In genomic region chr6:120356951-120357945, GRCm38 (mm10) we compare ENCODE assay signal across 8 mouse cellular contexts. TPM values are rescaled to one million over a fixed set of nuclear protein-coding genes. Genes with fewer than 3 reads are reported as not detected.
A peak's percentile ranks its signal among the peaks of the same experiment; 100 is the strongest.
DNase-seq lines count a peak whose midpoint lies in the region; ATAC-seq and TF ChIP-seq lines count a peak whose summit lies in the region.

No protein-coding gene starts in this region.

- ATAC-seq in forebrain, embryonic 12.5 days (ENCODE audit: low FRiP score) = peak; percentile 96
- peak; percentile 99 for ATAC-seq in heart, postnatal 0 days (ENCODE audit: insufficient read depth, low read depth)
- ATAC-seq in liver, embryonic 16.5 days (ENCODE audit: low read depth) = peak; percentile 99
- ATAC-seq in neural tube, embryonic 13.5 days (ENCODE audit: low read depth) = peak; percentile 98

- H3K27me3 ChIP-seq in E14TG2a.4 (ENCODE audit: insufficient read depth, low read length) = no peaks in the 10 kb centered on the region
- H3K27me3 ChIP-seq in forebrain, embryonic 12.5 days = no peaks in the 10 kb centered on the region
- H3K27me3 ChIP-seq in heart, postnatal 0 days (ENCODE audit: control insufficient read depth, insufficient read depth, low read length) = no peaks in the 10 kb centered on the region
- no peaks in the 10 kb centered on the region for H3K27me3 ChIP-seq in liver, embryonic 16.5 days (ENCODE audit: control insufficient read depth, insufficient read depth, low read depth, low read length)
- H3K27me3 ChIP-seq in neural tube, embryonic 13.5 days = no peaks in the 10 kb centered on the region
- no peaks in the 10 kb centered on the region for H3K27me3 ChIP-seq in testis, adult 2 months (ENCODE audit: control insufficient read depth, insufficient read depth, low read length)

- DNase-seq in c-Kit-positive CD71-positive TER-119-positive erythroid progenitor cells, embryonic 14.5 days (ENCODE audit: low spot score) = peak; percentile 92
- peak; percentile 98 for DNase-seq in heart, postnatal 0 days (ENCODE audit: low spot score)
- peak; percentile 82 to 90 for DNase-seq in kidney, postnatal 4 days

- no peaks in the 10 kb centered on the region for H3K9me3 ChIP-seq in E14TG2a.4 (ENCODE audit: low read length)
- no peaks in the 10 kb centered on the region for H3K9me3 ChIP-seq in forebrain, embryonic 12.5 days
- H3K9me3 ChIP-seq in heart, postnatal 0 days (replicated peaks; ENCODE audit: control insufficient read depth, low read length) = no peaks in the 10 kb centered on the region
- no peaks in the 10 kb centered on the region for H3K9me3 ChIP-seq in liver, embryonic 16.5 days (replicated peaks; ENCODE audit: control insufficient read depth, low read length)
- no peaks in the 10 kb centered on the region for H3K9me3 ChIP-seq in neural tube, embryonic 13.5 days

- H3K9ac ChIP-seq in forebrain, embryonic 12.5 days = peak overlapping the region; percentile 64
- H3K9ac ChIP-seq in heart, postnatal 0 days (replicated peaks; ENCODE audit: low read depth, low read length) = peak overlapping the region; percentile 68
- peak overlapping the region; percentile 87 for H3K9ac ChIP-seq in liver, embryonic 16.5 days (ENCODE audit: low read depth, low read length)
- H3K9ac ChIP-seq in neural tube, embryonic 13.5 days = peak overlapping the region; percentile 65

- peak overlapping the region; percentile 71 for H3K4me2 ChIP-seq in forebrain, embryonic 12.5 days
- H3K4me2 ChIP-seq in heart, postnatal 0 days (ENCODE audit: low read depth, low read length) = peak overlapping the region; percentile 81
- H3K4me2 ChIP-seq in liver, embryonic 16.5 days (ENCODE audit: low read depth, low read length) = peak overlapping the region; percentile 74
- peak overlapping the region; percentile 86 for H3K4me2 ChIP-seq in neural tube, embryonic 13.5 days

- no peak for TF ChIP-seq CTCF in E14TG2a.4 (conservative IDR thresholded peaks at IDR 0.05; ENCODE audit: low read length)
- TF ChIP-seq CTCF in heart, postnatal 0 days (IDR thresholded peaks at IDR 0.05; ENCODE audit: low read depth) = peak; percentile 21; the same call in 1 of the 2 replicates
- no peak for TF ChIP-seq CTCF in testis, adult 2 months (IDR thresholded peaks at IDR 0.05; ENCODE audit: control insufficient read depth, insufficient read depth, insufficient replicate concordance, low read depth, low read length)

- TF ChIP-seq EP300 in heart, postnatal 0 days (IDR thresholded peaks at IDR 0.05; ENCODE audit: low read depth) = no peak

- 1% methylated on average over 31 of the region's 31 CpGs for WGBS in forebrain, embryonic 12.5 days
- under 1% methylated on average over 31 of the region's 31 CpGs for WGBS in heart, postnatal 0 days
- under 1% methylated on average over 31 of the region's 31 CpGs for WGBS in liver, embryonic 16.5 days (ENCODE audit: insufficient replicate concordance)
- WGBS in neural tube, embryonic 13.5 days = 1% methylated on average over 31 of the region's 31 CpGs

- H3K4me1 ChIP-seq in E14TG2a.4 (replicated peaks; ENCODE audit: low read depth, low read length) = peaks cover 24% of the 10 kb centered on the region
- H3K4me1 ChIP-seq in forebrain, embryonic 12.5 days = peaks cover 9% of the 10 kb centered on the region
- peaks cover 5% of the 10 kb centered on the region; the same call in 1 of the 2 replicates for H3K4me1 ChIP-seq in heart, postnatal 0 days (ENCODE audit: control insufficient read depth, insufficient read depth)
- peaks cover 15% of the 10 kb centered on the region for H3K4me1 ChIP-seq in liver, embryonic 16.5 days (ENCODE audit: control insufficient read depth, low read depth, low read length)
- peaks cover 11% of the 10 kb centered on the region for H3K4me1 ChIP-seq in neural tube, embryonic 13.5 days (replicated peaks)
- no peaks in the 10 kb centered on the region; the same call in 1 of the 2 replicates for H3K4me1 ChIP-seq in testis, adult 2 months (ENCODE audit: control insufficient read depth, insufficient read depth, low read length)

- H3K27ac ChIP-seq in forebrain, embryonic 12.5 days = peak overlapping the region; percentile 76
- peak overlapping the region; percentile 84 for H3K27ac ChIP-seq in heart, postnatal 0 days (ENCODE audit: low read depth)
- H3K27ac ChIP-seq in liver, embryonic 16.5 days (ENCODE audit: low read length) = peak overlapping the region; percentile 98
- peak overlapping the region; percentile 56; the same call in 1 of the 2 replicates for H3K27ac ChIP-seq in neural tube, embryonic 13.5 days (replicated peaks)
- H3K27ac ChIP-seq in testis, adult 2 months (ENCODE audit: control insufficient read depth, insufficient read depth, low read depth, low read length) = peak overlapping the region; percentile 97

- peaks cover 22% of the 10 kb centered on the region for H3K36me3 ChIP-seq in E14TG2a.4 (ENCODE audit: insufficient read depth, low read length)
- H3K36me3 ChIP-seq in forebrain, embryonic 12.5 days (replicated peaks) = peaks cover 11% of the 10 kb centered on the region; the same call in 1 of the 2 replicates
- no peaks in the 10 kb centered on the region; the same call in 1 of the 2 replicates for H3K36me3 ChIP-seq in heart, postnatal 0 days (replicated peaks; ENCODE audit: control insufficient read depth, insufficient read depth, low read length)
- peaks cover 7% of the 10 kb centered on the region; the same call in 1 of the 2 replicates for H3K36me3 ChIP-seq in liver, embryonic 16.5 days (ENCODE audit: control insufficient read depth, insufficient read depth)
- H3K36me3 ChIP-seq in neural tube, embryonic 13.5 days = peaks cover 4% of the 10 kb centered on the region; the same call in 1 of the 2 replicates
- no peaks in the 10 kb centered on the region for H3K36me3 ChIP-seq in testis, adult 2 months (ENCODE audit: control insufficient read depth, insufficient read depth, low read length)

- H3K4me3 ChIP-seq in E14TG2a.4 (replicated peaks; ENCODE audit: low read length) = peak overlapping the region; percentile 90
- H3K4me3 ChIP-seq in forebrain, embryonic 12.5 days (replicated peaks) = peak overlapping the region; percentile 58
- H3K4me3 ChIP-seq in heart, postnatal 0 days (ENCODE audit: low read depth, low read length) = peak overlapping the region; percentile 67
- H3K4me3 ChIP-seq in liver, embryonic 16.5 days (ENCODE audit: low read depth, low read length) = peak overlapping the region; percentile 84
- peak overlapping the region; percentile 53 for H3K4me3 ChIP-seq in neural tube, embryonic 13.5 days
- H3K4me3 ChIP-seq in testis, adult 2 months (ENCODE audit: control insufficient read depth, low read depth, low read length) = peak overlapping the region; percentile 98

- TF ChIP-seq POLR2A in testis, adult 2 months (IDR thresholded peaks at IDR 0.05; ENCODE audit: control insufficient read depth, low read depth, low read length) = peak; percentile 86

RNA-seq across cellular contexts. Expression of gene Kdm5a, which starts 6.7 kb away (rescaled TPM):
- polyA plus RNA-seq in forebrain, embryonic 12.5 days (2016; fragmentation: Nextera tagmentation; extraction: Ambion mirVana) = 60.6 and 65.3 TPM in 2 replicates
- total RNA-seq in heart, postnatal 0 days (2014; rRNA removed; ENCODE audit: low replicate concordance) = 16.3 and 34.6 TPM in 2 replicates
- 21.5 and 22.6 TPM in 2 replicates for polyA plus RNA-seq in heart, postnatal 0 days (2015; fragmentation: Nextera tagmentation; extraction: Ambion mirVana)
- polyA plus RNA-seq in liver, embryonic 16.5 days (2015; fragmentation: Nextera tagmentation; extraction: Ambion mirVana) = 15.1 and 17.2 TPM in 2 replicates
- 34.7 and 36.6 TPM in 2 replicates for polyA plus RNA-seq in neural tube, embryonic 13.5 days (2015; fragmentation: Nextera tagmentation; extraction: Ambion mirVana)
- 4.7 and 5.7 TPM in 2 replicates for polyA plus RNA-seq in testis, adult 2 months (2012; rRNA removed)

RNA-seq across cellular contexts. Expression of gene Ccdc77, which starts 6.9 kb away (rescaled TPM):
- polyA plus RNA-seq in forebrain, embryonic 12.5 days (2016; fragmentation: Nextera tagmentation; extraction: Ambion mirVana) = 23.9 and 28.3 TPM in 2 replicates
- 4.8 and 10.4 TPM in 2 replicates for total RNA-seq in heart, postnatal 0 days (2014; rRNA removed; ENCODE audit: low replicate concordance)
- 13.4 and 15.0 TPM in 2 replicates for polyA plus RNA-seq in heart, postnatal 0 days (2015; fragmentation: Nextera tagmentation; extraction: Ambion mirVana)
- 16.7 and 17.3 TPM in 2 replicates for polyA plus RNA-seq in liver, embryonic 16.5 days (2015; fragmentation: Nextera tagmentation; extraction: Ambion mirVana)
- 11.5 and 12.8 TPM in 2 replicates for polyA plus RNA-seq in neural tube, embryonic 13.5 days (2015; fragmentation: Nextera tagmentation; extraction: Ambion mirVana)
- polyA plus RNA-seq in testis, adult 2 months (2012; rRNA removed) = 10.3 and 11.0 TPM in 2 replicates

Comparison
In these comparisons a context has a peak if more than half of its experiments do, and no peak if none do; other contexts are left out.
1. Peak in every context shown above with its lines: DNase-seq, ATAC-seq, H3K4me3 ChIP-seq and H3K27ac ChIP-seq.